Mouse (Mus musculus) hindbrain, embryonic 14.5 days (tissue): ENCODE data around the gene Olfr963. TPM values are rescaled to one million over a fixed set of nuclear protein-coding genes. Genes with fewer than 3 reads are reported as not detected.
"Not testable (repeated sequence)": the region's sequence is repeated elsewhere in the genome, so short reads cannot be mapped to it uniquely, and the experiment has no call there.

Source experiments
- ATAC-seq: fragments of 200-750 bp; cut with Nextera tagmentation; 2 replicates; pipeline ENCODE4 v1.8.0; 2017; ENCODE audit warnings: moderate number of reproducible peaks, mild to moderate bottlenecking, moderate TSS enrichment, moderate library complexity; ENCODE audit not compliant: low FRiP score
- DNase-seq: peaks from one replicate; pipeline ENCODE4 v3.0.0-alpha.2; 2015; ENCODE audit warnings: low spot score
- H3K27ac ChIP-seq: fragments of 300-500 bp; sonication (generic); 2 replicates; pipeline ENCODE4 v1.5.1; 2014; ENCODE audit warnings: mild to moderate bottlenecking, moderate library complexity
- H3K27me3 ChIP-seq: fragments of 300-500 bp; sonication (generic); 2 replicates; pipeline ENCODE4 v1.6.1; 2014; ENCODE audit warnings: mild to moderate bottlenecking, low read length, mixed read lengths; ENCODE audit not compliant: control insufficient read depth, insufficient read depth
- H3K36me3 ChIP-seq: fragments of 300-500 bp; sonication (generic); replicated peaks from 2 replicates; pipeline ENCODE4 v1.6.1; 2014; ENCODE audit not compliant: control insufficient read depth, insufficient read depth
- H3K4me1 ChIP-seq: fragments of 300-500 bp; sonication (generic); replicated peaks from 2 replicates; pipeline ENCODE4 v1.6.1; 2014; ENCODE audit warnings: antibody characterized with exemption, low read length, mixed read lengths; ENCODE audit not compliant: control insufficient read depth, insufficient read depth
- H3K4me2 ChIP-seq: fragments of 300-500 bp; sonication (generic); replicated peaks from 2 replicates; pipeline ENCODE4 v1.6.1; 2014; ENCODE audit warnings: mild to moderate bottlenecking, moderate library complexity
- H3K4me3 ChIP-seq: fragments of 300-500 bp; sonication (generic); replicated peaks from 2 replicates; pipeline ENCODE4 v1.5.1; 2014; ENCODE audit warnings: mild to moderate bottlenecking, low read length
- H3K9ac ChIP-seq: fragments of 300-500 bp; sonication (generic); 2 replicates; pipeline ENCODE4 v1.6.1; 2014
- H3K9me3 ChIP-seq: fragments of 300-500 bp; sonication (generic); 2 replicates; pipeline ENCODE4 v1.6.1; 2016; ENCODE audit warnings: low read length; ENCODE audit not compliant: control insufficient read depth
- WGBS: fragments of 180-500 bp; shearing (Covaris S2); extraction: QIAGEN DNeasy Blood & Tissue Kit; methylation state at CpG from one replicate; pipeline ENCODE4 v1.1.7; 2014; 5-methylcytosine and 5-hydroxymethylcytosine counted together
- polyA plus RNA-seq: library from polyadenylated mRNA; unstranded; fragments of >200 nt; fragmentation: Nextera tagmentation; extraction: Ambion mirVana; gene quantifications from 2 replicates; pipeline ENCODE4 v1.2.1, GENCODE M21; 2014

Olfr963 gene
- polyA plus RNA-seq, 1 experiment from 2014 or later = not detected

DNA sequence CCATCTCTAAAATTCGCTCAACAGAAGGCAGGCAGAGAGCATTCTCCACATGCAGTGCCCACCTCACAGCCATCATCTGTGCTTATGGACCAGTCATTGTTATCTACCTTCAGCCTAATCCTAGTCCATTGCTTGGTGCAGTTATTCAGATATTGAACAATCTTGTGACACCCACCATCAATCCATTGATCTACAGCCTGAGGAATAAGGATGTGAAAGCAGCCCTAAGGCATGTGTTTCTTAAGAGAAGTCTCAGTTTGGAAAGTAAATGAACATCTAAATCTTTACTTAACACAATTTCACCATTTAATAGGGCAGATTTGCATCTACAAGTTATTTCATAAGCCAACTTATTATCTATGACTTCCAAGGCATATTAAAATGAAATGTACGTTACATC, 2.7 kb downstream of the Olfr963 start:
- DNase-seq (no peak), ATAC-seq (no peak)
- Histone ChIP-seq H3K4me3 (no peak overlapping the region), H3K9me3 (peaks cover 4% of the 10 kb centered on the region; the same call in 1 of the 2 replicates), H3K4me1 (no peaks in the 10 kb centered on the region), H3K36me3 (no peaks in the 10 kb centered on the region), H3K27ac (no peak overlapping the region), H3K27me3 (no peaks in the 10 kb centered on the region), H3K9ac (no peak overlapping the region), H3K4me2 (no peak overlapping the region)
- WGBS = 88% methylated on average over 2 of the region's 2 CpGs

DNA sequence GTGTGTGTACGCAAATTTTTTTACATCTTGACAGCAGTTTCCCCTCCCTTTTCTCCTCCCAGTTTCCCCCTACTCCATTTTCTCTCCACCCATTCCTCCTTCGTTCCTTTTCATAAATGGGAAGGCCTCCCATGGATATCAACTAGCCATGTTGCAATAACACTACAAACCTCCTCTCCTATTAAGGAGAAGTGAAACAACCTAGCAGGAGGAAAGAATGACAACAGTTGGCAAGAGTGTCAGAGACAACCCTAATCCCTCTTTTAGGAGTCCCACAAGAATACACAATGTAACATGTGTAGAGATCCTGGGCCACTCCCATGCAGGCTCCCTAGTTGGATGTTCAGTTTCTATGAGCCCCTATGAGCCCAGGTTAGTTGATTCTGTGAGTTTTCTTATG, 7.8 kb downstream of the Olfr963 start:
- Histone ChIP-seq H3K4me3 (no peak overlapping the region), H3K27me3 (no peaks in the 10 kb centered on the region), H3K27ac (no peak overlapping the region), H3K9ac (no peak overlapping the region), H3K36me3 (no peaks in the 10 kb centered on the region), H3K4me2 (no peak overlapping the region), H3K4me1 (no peaks in the 10 kb centered on the region), H3K9me3 (peaks cover 4% of the 10 kb centered on the region; the same call in 1 of the 2 replicates)
- DNase-seq = no peak
- 85% methylated on average over 2 of the region's 2 CpGs for WGBS
- ATAC-seq = no peak

DNA sequence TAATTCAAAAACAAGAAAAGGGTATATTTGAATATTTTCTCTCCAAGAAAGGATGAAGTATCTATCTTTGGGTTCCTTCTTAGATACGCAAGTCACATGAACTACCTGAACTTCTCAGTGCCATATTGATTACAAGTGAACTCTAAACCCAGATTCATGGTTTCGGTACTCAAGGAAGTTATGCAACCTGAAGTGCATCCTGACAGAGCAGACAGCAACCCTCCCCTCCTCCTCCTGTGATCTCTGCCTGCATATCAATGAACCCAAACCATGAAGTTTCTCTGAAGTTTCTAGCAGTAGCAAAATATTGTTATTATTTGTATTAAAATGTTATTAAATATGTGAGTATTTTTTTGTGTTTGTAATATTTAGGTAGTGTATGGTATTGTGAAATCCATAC, 11.6 kb downstream of the Olfr963 start:
- 95% methylated on average over 2 of the region's 2 CpGs for WGBS

DNA sequence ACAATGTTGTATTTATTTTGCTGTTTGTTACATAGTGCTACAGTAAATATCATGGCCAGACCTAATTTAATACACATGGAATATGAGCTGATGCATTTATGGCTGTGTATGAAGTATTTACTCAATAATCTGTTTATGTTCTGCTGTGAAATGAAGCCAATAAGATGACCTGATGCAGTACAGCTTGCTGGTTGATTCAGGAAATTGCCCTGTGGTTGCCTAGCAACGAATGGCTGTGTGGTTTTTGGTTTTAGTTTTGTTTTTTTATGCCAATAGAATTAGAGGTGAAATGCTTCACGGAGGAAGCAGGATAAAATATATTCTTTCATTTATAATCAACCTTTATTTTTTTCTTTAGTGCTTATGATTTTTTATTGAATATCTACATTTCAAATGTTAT, 12.3 kb downstream of the Olfr963 start:
- Histone ChIP-seq H3K36me3 (no peaks in the 10 kb centered on the region), H3K4me1 (no peaks in the 10 kb centered on the region), H3K4me2 (no peak overlapping the region), H3K27ac (no peak overlapping the region), H3K9me3 (no peaks in the 10 kb centered on the region), H3K27me3 (no peaks in the 10 kb centered on the region), H3K4me3 (no peak overlapping the region), H3K9ac (no peak overlapping the region)
- WGBS = 60% methylated on average over 2 of the region's 2 CpGs
- no peak for DNase-seq
- ATAC-seq = no peak

More for the DNA sequence above, 11.6 kb downstream of the Olfr963 start:
- Histone ChIP-seq H3K4me2 (no peak overlapping the region), H3K9me3 (no peaks in the 10 kb centered on the region; the same call in 1 of the 2 replicates), H3K27me3 (no peaks in the 10 kb centered on the region), H3K27ac (no peak overlapping the region), H3K36me3 (no peaks in the 10 kb centered on the region), H3K4me3 (no peak overlapping the region), H3K4me1 (no peaks in the 10 kb centered on the region), H3K9ac (no peak overlapping the region)
- DNase-seq (no peak), ATAC-seq (no peak)

DNA sequence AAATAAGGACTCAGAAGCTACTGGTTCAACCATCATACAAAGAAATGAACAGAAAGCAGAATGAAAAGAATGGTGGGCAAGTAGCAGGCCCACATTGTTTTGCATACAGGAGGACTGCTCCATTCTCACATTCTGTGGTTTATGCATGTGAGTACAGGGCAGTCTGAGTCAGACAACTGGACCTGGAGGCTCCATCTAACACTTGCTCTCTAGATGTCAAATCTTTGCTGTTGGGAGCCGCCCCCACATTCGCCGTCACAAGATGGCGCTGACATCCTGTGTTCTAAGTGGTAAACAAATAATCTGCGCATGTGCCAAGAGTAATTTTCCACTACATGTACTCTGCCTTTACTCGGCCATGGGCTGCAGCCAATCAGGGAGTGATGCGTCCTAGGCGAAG, 34.1 kb downstream of the Olfr963 start:
- H3K4me3 ChIP-seq, H3K27ac ChIP-seq, H3K9ac ChIP-seq, H3K27me3 ChIP-seq, H3K4me2 ChIP-seq, H3K4me1 ChIP-seq, ATAC-seq, H3K9me3 ChIP-seq, H3K36me3 ChIP-seq, DNase-seq: not testable (repeated sequence)
- WGBS = 84% methylated on average over 7 of the region's 8 CpGs

DNA sequence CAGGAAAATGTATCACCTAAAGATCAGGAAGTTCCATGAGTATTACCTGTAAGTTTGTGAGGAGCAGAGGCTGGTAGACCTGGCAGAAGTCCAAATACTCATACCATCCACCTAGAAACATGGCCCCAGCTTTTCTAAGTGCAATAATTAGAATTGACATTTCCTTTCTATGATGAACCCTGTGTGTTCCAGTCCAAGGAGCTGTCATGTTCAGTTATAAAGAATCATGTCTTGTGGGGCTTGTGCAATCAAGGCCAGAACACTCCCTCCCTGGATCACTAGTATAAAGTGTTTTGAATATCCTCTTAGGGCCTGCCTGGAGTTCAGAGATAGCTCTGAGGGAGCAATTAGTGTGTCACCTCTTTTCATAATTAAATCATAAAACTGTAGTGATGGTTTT, 40.0 kb downstream of the Olfr963 start, which contains the start of gene Olfr149:
TSS of gene Olfr149 (minus strand) at position 101 of the 400 bp plus-strand sequence.
- DNase-seq = no peak
- Histone ChIP-seq H3K9me3 (no peaks in the 10 kb centered on the region), H3K36me3 (no peaks in the 10 kb centered on the region), H3K27me3 (no peaks in the 10 kb centered on the region), H3K9ac (no peak within 1 kb of the TSS), H3K27ac (no peak within 1 kb of the TSS), H3K4me3 (no peak within 1 kb of the TSS), H3K4me2 (no peak within 1 kb of the TSS), H3K4me1 (no peaks in the 10 kb centered on the region)
- no peak for ATAC-seq

DNA sequence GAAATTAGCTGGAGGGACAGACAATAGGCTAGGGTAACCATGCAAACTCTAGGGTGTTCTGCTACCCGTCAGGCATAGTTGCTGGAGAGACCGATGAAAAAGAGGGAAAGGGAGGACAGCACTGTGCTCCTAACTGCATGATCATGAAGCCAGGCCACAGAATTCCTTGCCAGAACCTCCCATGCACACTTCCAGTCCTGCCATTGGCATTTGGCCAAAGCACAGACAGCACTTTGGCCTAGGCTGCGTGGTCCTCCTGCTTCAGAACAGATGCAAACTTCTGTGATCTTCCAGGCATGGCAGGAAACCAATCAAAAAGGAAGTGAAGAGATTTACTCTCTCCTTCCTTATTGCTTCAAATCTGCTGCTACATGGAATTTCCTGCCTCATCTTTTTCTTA, 42.0 kb downstream of the Olfr963 start:
- DNase-seq (no peak), ATAC-seq (no peak)
- Histone ChIP-seq H3K9ac (no peak overlapping the region), H3K4me3 (no peak overlapping the region), H3K27ac (no peak overlapping the region), H3K9me3 (no peaks in the 10 kb centered on the region), H3K4me1 (no peaks in the 10 kb centered on the region), H3K4me2 (no peak overlapping the region), H3K27me3 (no peaks in the 10 kb centered on the region), H3K36me3 (no peaks in the 10 kb centered on the region)
- WGBS = 78% methylated on average over 3 of the region's 3 CpGs

DNA sequence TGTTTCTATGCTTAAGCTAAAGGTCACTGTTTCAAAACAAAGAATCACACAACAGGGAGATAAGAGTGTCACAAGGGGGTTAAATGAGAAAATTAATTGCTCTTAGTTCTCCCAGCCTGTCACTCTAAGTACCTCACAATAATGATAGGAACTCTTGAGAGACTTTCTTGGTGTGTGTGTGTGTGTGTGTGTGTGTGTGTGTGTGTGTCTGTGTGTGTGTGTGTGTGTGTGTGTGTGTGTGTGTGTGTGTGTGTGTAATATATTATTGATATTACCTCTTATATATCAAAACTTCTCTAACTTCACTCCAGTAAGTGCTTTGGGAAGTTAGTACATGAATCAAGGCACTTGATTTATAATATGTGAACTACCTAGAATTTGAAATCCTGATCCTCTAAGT, 44.0 kb downstream of the Olfr963 start, which contains the start of gene Olfr965:
TSS of gene Olfr965 (plus strand) at position 301 of the 400 bp plus-strand sequence.
- no peak within 1 kb of the TSS for H3K27ac ChIP-seq
- H3K4me1 ChIP-seq = no peaks in the 10 kb centered on the region
- H3K36me3 ChIP-seq = no peaks in the 10 kb centered on the region
- no peak for ATAC-seq
- DNase-seq = no peak
- H3K27me3 ChIP-seq = no peaks in the 10 kb centered on the region
- H3K9me3 ChIP-seq = no peaks in the 10 kb centered on the region
- no peak within 1 kb of the TSS for H3K9ac ChIP-seq
- H3K4me2 ChIP-seq = no peak within 1 kb of the TSS
- no peak within 1 kb of the TSS for H3K4me3 ChIP-seq
